In genomic region chr1:42692221-42692620, GRCm38 (mm10) we compare ENCODE assay signal across 12 mouse cellular contexts. TPM values are rescaled to one million over a fixed set of nuclear protein-coding genes. Genes with fewer than 3 reads are reported as not detected.
DNase-seq lines count a peak whose midpoint lies in the region; ATAC-seq and TF ChIP-seq lines count a peak whose summit lies in the region.
"Had no signal": no experiment of that assay in that cellular context is flagged by ENCODE, and none has a peak within 500 bp of the region (broad histone marks: within the 10 kb centered on the region; RNA-seq: fewer than 3 reads in every experiment).

No protein-coding gene starts in this region.

- no peaks in the 10 kb centered on the region for H3K36me3 ChIP-seq in forebrain, embryonic 11.5 days (ENCODE audit: control insufficient read depth, insufficient read depth, low read length)
- no peaks in the 10 kb centered on the region for H3K36me3 ChIP-seq in hindbrain, postnatal 0 days (ENCODE audit: insufficient read depth, low read length)
- no peaks in the 10 kb centered on the region for H3K36me3 ChIP-seq in neural tube, embryonic 15.5 days
- no peaks in the 10 kb centered on the region for H3K36me3 ChIP-seq in liver, postnatal 0 days (replicated peaks; ENCODE audit: insufficient read depth, low read length)
- H3K36me3 ChIP-seq: liver, embryonic 15.5 days had no signal

- intact Hi-C loops in gastrocnemius, adult 2 months (cut with DNase I), result no loop called here

- peak overlapping the region; percentile 98 for H3K4me2 ChIP-seq in forebrain, embryonic 11.5 days (ENCODE audit: low read depth, low read length, severe bottlenecking)
- H3K4me2 ChIP-seq in hindbrain, postnatal 0 days (ENCODE audit: low read depth, low read length), result peak overlapping the region; percentile 94
- H3K4me2 ChIP-seq in neural tube, embryonic 15.5 days, result peak overlapping the region; percentile 78
- no peak overlapping the region for H3K4me2 ChIP-seq in liver, postnatal 0 days (ENCODE audit: low read depth, low read length)
- H3K4me2 ChIP-seq: liver, embryonic 15.5 days had no signal

- no peaks in the 10 kb centered on the region for H3K9me3 ChIP-seq in forebrain, embryonic 11.5 days (ENCODE audit: control insufficient read depth, low read length)
- H3K9me3 ChIP-seq in hindbrain, postnatal 0 days (ENCODE audit: low read length), result no peaks in the 10 kb centered on the region
- H3K9me3 ChIP-seq in neural tube, embryonic 15.5 days (replicated peaks), result no peaks in the 10 kb centered on the region
- H3K9me3 ChIP-seq in liver, postnatal 0 days (ENCODE audit: low read length), result no peaks in the 10 kb centered on the region
- H3K9me3 ChIP-seq: liver, embryonic 15.5 days; megakaryocyte, embryonic 14.5 days had no signal

- peak; percentile 1 for DNase-seq in kidney, postnatal 14 days
- no peak for DNase-seq in kidney, postnatal 25 days
- DNase-seq in forebrain, embryonic 11.5 days (ENCODE audit: low spot score), result peak; percentile 60
- DNase-seq in hindbrain, postnatal 0 days (ENCODE audit: low spot score), result no peak
- no peak for DNase-seq in gastrocnemius, adult 2 months
- no peak for DNase-seq in liver, postnatal 0 days
- DNase-seq: cerebellum, adult 9-10 months had no signal

- ATAC-seq in forebrain, embryonic 11.5 days (replicated peaks; ENCODE audit: low FRiP score), result no peak
- ATAC-seq in hindbrain, postnatal 0 days, result no peak
- no peak for ATAC-seq in neural tube, embryonic 15.5 days (ENCODE audit: low FRiP score)
- no peak for ATAC-seq in liver, postnatal 0 days
- ATAC-seq: inflammation-experienced regulatory T-cells, adult 6 months had no signal

- H3K9ac ChIP-seq in forebrain, embryonic 11.5 days (ENCODE audit: low read length), result peak overlapping the region; percentile 86
- peak overlapping the region; percentile 67 for H3K9ac ChIP-seq in hindbrain, postnatal 0 days (replicated peaks; ENCODE audit: low read length)
- peak overlapping the region; percentile 40; the same call in 1 of the 2 replicates for H3K9ac ChIP-seq in neural tube, embryonic 15.5 days (replicated peaks)
- no peak overlapping the region for H3K9ac ChIP-seq in liver, postnatal 0 days (replicated peaks)
- H3K9ac ChIP-seq: liver, embryonic 15.5 days had no signal

- peak overlapping the region; percentile 95 for H3K4me3 ChIP-seq in forebrain, embryonic 11.5 days (ENCODE audit: low read depth, low read length)
- H3K4me3 ChIP-seq in hindbrain, postnatal 0 days (ENCODE audit: low read length), result peak overlapping the region; percentile 76
- H3K4me3 ChIP-seq in neural tube, embryonic 15.5 days (replicated peaks), result peak overlapping the region; percentile 66
- H3K4me3 ChIP-seq in gastrocnemius, adult 2 months, result no peak overlapping the region
- H3K4me3 ChIP-seq in liver, postnatal 0 days (ENCODE audit: low read depth, low read length), result no peak overlapping the region
- H3K4me3 ChIP-seq: liver, embryonic 15.5 days; megakaryocyte, embryonic 14.5 days had no signal

- H3K27me3 ChIP-seq in forebrain, embryonic 11.5 days (ENCODE audit: control insufficient read depth, insufficient read depth, low read length), result no peaks in the 10 kb centered on the region
- H3K27me3 ChIP-seq in hindbrain, postnatal 0 days (ENCODE audit: insufficient read depth, low read length), result no peaks in the 10 kb centered on the region
- no peaks in the 10 kb centered on the region for H3K27me3 ChIP-seq in neural tube, embryonic 15.5 days (replicated peaks)
- H3K27me3 ChIP-seq in liver, postnatal 0 days (ENCODE audit: insufficient read depth, low read length), result peaks cover 86% of the 10 kb centered on the region
- H3K27me3 ChIP-seq: CH12.LX had no signal

- no peak for TF ChIP-seq CTCF in hindbrain, postnatal 0 days (IDR thresholded peaks at IDR 0.05; ENCODE audit: low read depth)
- no peak for TF ChIP-seq CTCF in gastrocnemius, adult 2 months (IDR thresholded peaks at IDR 0.05)
- no peak for TF ChIP-seq CTCF in liver, postnatal 0 days (IDR thresholded peaks at IDR 0.05; ENCODE audit: low read depth)

- no peak for TF ChIP-seq EP300 in liver, postnatal 0 days (IDR thresholded peaks at IDR 0.05; ENCODE audit: low read depth)

- peak overlapping the region; percentile 97 for H3K27ac ChIP-seq in forebrain, embryonic 11.5 days (ENCODE audit: low read depth, low read length)
- peak overlapping the region; percentile 92 for H3K27ac ChIP-seq in hindbrain, postnatal 0 days
- H3K27ac ChIP-seq in neural tube, embryonic 15.5 days (replicated peaks), result peak overlapping the region; percentile 95
- no peak overlapping the region for H3K27ac ChIP-seq in gastrocnemius, adult 2 months
- H3K27ac ChIP-seq in liver, postnatal 0 days (ENCODE audit: low read depth), result no peak overlapping the region
- H3K27ac ChIP-seq: liver, embryonic 15.5 days had no signal

- 0% methylated on average over 1 of the region's 1 CpGs for WGBS in forebrain, embryonic 11.5 days
- WGBS in hindbrain, postnatal 0 days, result 14% methylated on average over 1 of the region's 1 CpGs
- 18% methylated on average over 1 of the region's 1 CpGs for WGBS in neural tube, embryonic 15.5 days
- 0% methylated on average over 1 of the region's 1 CpGs for WGBS in liver, postnatal 0 days (ENCODE audit: insufficient replicate concordance)

- peaks cover 11% of the 10 kb centered on the region for H3K4me1 ChIP-seq in forebrain, embryonic 11.5 days (replicated peaks; ENCODE audit: control insufficient read depth, insufficient read depth, low read length)
- H3K4me1 ChIP-seq in hindbrain, postnatal 0 days (ENCODE audit: insufficient read depth, low read length), result peaks cover 6% of the 10 kb centered on the region; the same call in 1 of the 2 replicates
- H3K4me1 ChIP-seq in neural tube, embryonic 15.5 days, result peaks cover 49% of the 10 kb centered on the region
- 0 out of 2 replicates have a peak, but pooled peaks cover under 1% of the 10 kb centered on the region for H3K4me1 ChIP-seq in liver, postnatal 0 days (ENCODE audit: insufficient read depth)

RNA-seq across cellular contexts. Expression of gene Pou3f3, which starts 3.3 kb away (rescaled TPM):
- polyA plus RNA-seq in forebrain, embryonic 11.5 days (2014; fragmentation: Nextera tagmentation; extraction: Ambion mirVana), result 28.5 and 29.3 TPM in 2 replicates
- 30.7 and 37.3 TPM in 2 replicates for total RNA-seq in hindbrain, postnatal 0 days (2014; rRNA removed)
- polyA plus RNA-seq in hindbrain, postnatal 0 days (2015; fragmentation: Nextera tagmentation; extraction: Ambion mirVana), result 10.3 and 10.6 TPM in 2 replicates
- polyA plus RNA-seq in neural tube, embryonic 15.5 days (2015; fragmentation: Nextera tagmentation; extraction: Ambion mirVana), result 6.9 and 9.5 TPM in 2 replicates
- total RNA-seq in gastrocnemius, adult 2 months (2021), result not detected
- polyA plus RNA-seq in liver, postnatal 0 days (2015; fragmentation: Nextera tagmentation; extraction: Ambion mirVana), result not detected in 2 replicates
- total RNA-seq: CH12.LX had no signal
- polyA plus RNA-seq: inflammation-experienced regulatory T-cells, adult 6 months had no signal

Comparison
In these comparisons a context has a peak if more than half of its experiments do, and no peak if none do; other contexts are left out.
1. DNase-seq: peak in kidney, postnatal 14 days (single experiment) and forebrain, embryonic 11.5 days (single experiment); none in kidney, postnatal 25 days (0 of 2), hindbrain, postnatal 0 days (single experiment), gastrocnemius, adult 2 months (single experiment) and liver, postnatal 0 days (single experiment).
2. H3K27ac ChIP-seq: peak in forebrain, embryonic 11.5 days (single experiment), hindbrain, postnatal 0 days (single experiment) and neural tube, embryonic 15.5 days (single experiment); none in gastrocnemius, adult 2 months (single experiment) and liver, postnatal 0 days (single experiment).
3. H3K4me3 ChIP-seq: peak in forebrain, embryonic 11.5 days (single experiment), hindbrain, postnatal 0 days (single experiment) and neural tube, embryonic 15.5 days (single experiment); none in gastrocnemius, adult 2 months (single experiment) and liver, postnatal 0 days (single experiment).